Mouse (Mus musculus) liver (tissue): ENCODE measurements around the gene Cd274.
"Not testable (repeated sequence)": the region's sequence is repeated elsewhere in the genome, so short reads cannot be mapped to it uniquely, and the experiment has no call there.

Source experiments
- DNase-seq: peaks from one replicate; pipeline ENCODE4 v3.0.0-alpha.2; 2020; ENCODE audit warnings: mixed read lengths

Cd274 gene

DNA sequence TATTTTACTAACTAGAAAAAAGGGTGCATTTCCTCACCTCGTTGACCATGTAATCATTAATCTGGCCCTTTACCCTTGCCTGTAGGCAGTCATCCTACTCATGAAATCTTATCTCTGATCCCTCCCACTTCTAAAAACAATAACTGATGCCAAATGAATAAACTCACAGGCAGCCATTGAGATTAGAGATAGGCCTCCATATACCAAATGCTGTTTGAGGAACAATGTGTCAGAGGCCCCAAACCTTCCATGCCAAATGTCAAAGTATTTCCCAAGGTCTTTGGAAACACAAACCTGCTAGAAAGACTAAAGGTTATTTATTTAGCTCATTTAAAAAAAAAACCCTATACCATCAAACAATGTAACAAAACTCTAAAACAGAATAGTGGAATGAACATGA, 29.1 kb downstream of the Cd274 start:
- no peak for DNase-seq

DNA sequence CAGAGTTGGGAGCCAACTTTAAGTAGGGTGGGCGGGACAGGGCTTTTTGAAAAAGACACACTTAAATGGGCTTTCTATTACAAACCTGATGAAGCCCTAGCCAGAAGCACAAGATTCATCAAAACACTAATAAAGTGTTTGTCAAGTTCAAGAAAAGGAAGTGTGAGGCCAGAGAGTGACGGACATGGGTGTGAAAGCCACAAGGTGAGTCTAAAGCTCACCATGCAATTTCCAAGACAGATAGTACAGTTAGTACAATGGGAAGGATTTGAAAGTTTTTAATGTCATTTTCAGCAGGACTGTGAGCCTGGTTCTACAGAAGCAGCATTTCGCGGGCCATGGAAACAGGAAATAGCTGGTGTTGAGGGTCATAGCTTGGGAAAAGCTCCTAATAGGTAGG, 32.5 kb downstream of the Cd274 start:
- DNase-seq: no peak

DNA sequence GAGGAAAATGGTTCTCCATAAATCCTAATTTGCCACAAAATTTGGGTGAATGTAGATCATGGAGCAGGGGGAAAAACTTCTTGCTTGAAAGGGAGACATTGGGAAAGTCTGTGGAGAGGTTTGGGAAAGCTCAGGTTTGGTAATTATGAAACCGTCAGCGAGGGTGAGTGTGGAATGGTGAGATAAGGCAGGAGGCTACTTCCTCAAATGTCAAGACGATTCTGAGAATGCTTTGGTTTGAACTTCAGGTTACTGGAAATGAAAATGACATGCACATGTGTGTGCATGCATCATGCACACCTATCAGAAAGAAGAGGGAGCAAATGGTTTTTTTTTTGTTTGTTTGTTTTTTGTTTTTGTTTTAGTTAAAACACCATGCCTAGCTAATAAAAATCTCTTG, 33.2 kb downstream of the Cd274 start:
- no peak for DNase-seq

DNA sequence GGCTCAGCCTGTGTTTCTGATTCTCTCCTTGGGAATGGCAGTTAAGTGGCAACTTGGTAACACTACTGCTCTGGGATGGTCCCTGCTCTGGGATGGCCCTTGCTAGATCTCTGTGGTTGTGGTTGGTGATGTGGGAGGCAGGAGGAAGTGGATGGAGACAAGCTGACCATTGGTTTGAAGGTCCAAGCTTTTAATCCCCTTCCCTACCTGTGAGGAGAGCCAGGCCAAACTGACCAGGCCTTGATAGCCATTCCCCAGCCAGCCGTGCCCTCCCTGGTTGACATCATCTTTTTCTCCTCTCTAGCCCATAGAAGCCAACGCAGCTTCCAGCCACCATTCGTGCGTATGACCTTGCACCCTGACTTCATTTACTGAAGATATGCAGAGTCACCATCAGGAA, 35.4 kb downstream of the Cd274 start:
- no peak for DNase-seq

DNA sequence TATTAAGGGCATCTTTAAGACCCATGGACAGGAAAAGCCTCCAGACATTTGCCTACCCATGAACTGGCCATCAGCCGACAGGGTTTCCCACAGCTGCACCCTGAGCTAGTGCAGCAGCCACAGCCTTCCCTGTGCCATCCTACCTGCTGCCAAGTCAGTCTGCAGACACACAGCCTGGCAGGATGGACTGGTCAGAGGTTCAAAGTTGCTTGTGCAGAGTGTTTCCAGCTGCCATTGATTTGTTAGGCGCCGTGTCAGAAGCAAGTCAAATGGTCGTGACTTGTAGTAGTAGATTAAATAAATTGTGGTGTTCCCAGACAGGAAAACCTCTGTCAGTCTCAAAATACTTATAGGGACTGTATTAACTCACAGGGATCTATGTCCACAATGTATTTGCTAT, 36.0 kb downstream of the Cd274 start:
- no peak for DNase-seq

DNA sequence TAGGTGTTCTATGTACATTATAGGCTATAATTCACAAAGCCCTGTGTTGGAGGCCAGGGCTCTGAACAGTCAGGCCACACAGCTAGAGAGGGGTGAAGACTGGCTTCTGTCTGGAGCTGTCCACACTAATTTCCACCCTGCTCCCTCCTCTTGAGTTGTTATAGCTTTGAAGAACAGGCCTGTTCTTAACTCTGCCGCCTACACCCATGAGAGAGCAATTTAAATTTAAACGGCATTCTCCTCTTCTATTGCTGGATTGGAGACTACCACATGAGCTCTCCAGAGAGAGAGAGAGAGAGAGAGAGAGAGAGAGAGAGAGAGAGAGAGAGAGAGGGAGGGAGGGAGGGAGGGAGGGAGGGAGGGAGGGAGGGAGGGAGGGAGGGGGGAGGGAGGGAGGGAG, 38.1 kb downstream of the Cd274 start:
- DNase-seq: no peak

DNA sequence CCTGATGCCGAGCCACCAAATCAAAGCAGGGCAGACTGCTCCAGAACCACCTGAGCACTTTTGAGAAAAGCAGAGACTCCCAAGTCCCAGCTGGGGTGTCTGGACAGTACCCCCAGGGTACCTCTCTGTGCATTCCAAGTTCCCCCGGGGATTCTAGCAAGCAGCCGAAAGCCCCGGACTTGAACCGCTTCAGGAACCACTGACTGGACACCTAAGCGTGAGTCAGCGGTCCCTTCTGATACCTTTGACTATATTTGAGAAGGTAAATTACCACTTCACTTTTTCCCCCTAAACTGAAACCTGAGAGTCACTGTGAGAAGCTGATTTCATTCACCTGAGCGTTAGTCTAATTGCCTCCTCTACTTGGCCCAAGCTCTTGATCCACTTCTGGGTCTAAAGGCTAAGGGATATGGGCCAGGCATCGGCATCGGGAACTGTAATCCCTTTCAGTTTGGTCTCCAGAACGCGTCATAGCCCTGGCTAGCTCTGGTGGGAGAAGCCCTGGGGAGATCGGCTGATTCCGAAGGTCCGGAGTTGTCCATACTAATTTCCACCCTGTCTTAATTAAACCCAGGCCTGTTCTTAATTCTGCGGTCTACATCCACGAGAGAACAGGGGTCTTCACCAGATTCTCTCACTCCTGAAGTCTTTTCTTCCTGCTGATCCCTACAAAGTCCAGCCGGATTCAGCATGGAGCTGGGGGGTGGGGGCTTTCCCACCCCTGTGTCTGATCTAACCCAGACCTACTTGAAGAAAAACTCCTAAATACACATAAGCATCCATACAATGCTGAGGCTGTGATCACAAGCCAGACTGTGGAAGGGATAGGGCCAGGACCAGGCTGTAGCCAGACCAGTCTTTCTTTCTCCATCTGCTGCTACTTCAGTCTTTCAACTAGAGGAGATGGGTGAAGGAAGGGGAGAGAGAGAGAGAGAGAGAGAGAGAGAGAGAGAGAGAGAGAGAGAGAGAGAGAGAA, 39.1 kb downstream of the Cd274 start:
- no peak for DNase-seq

DNA sequence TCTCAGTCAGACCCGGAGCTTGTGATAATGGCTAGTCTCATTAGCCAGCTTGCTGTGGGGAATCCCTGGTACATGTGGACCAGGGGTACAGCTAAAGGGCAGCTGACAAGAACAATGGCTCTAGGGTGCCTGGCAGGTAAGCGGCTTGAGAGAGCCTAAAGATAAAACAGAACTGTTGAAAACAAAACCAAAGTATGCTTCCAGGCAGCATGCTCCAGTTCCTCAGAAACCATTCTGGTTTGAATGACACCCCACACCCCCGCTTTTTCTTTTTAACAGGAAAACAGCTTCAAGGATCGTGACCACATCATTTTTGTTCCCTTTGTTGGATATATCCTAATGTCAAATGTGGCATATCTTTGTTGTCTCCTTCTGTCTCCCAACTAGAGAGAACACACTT, 43.4 kb downstream of the Cd274 start, which contains the start of gene Pdcd1lg2:
Gene Pdcd1lg2 (plus strand): TSS at position 301 of the 400 bp plus-strand sequence.
- DNase-seq: no peak

DNA sequence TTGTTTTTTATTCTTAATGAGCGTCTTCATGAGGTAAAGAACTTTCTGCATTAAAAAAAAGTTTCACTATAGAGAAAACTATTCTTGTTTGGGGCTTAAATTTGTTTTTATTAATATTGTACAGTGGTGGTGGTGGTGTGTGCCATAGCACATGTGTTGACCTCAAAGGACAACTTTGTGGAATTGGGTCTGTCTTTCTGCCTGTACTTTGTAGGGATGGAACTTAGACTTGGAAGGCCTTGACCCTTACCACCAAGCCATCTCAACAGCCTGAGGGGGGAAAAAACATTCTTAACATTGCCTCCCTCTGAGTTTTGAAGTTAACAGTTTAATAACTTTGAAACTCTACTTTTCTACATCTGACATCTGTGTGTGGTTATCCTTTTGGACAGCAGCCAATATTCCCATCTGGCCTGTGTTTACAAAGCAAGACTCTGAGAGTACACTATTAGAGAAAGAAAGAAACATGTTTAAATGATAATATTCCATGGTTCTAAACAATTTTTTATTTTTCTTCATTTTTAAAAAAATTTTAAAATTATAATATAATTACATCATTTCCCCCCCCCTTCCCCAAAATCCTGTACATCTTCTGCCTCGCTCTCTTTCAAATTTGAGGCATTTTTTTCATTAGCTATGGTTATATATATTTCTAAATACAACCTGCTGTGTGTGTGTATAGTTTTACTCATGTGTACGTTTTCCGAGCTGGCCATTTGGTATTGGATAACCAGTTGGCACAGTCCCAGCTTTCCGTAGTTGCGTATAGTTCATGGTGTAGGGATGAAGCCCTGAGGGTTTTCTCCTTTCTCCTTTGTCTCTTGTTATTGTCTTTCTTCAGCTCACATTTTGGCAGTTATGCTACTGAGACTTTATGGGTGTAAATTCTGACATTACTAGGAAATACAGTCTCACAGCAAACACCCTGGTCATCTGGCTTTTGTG, 45.5 kb downstream of the Cd274 start:
- no peak for DNase-seq

DNA sequence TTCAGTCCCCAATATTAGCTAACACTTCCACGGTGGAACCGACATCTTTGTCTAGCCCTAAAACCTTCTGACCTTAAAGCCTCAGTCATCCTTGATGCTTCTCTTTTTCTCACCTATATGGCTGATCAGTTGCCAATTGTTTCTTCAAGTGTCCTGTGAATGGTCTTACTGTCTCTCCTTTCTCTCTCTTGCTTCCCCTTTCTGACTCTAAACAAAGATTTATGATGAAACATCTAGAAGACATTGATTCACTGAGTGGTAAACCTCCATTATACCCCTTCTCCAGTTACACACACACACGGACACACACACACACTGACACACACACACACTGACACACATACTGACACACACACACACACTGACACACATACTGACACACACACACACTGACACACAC, 47.3 kb downstream of the Cd274 start:
- DNase-seq: no peak

DNA sequence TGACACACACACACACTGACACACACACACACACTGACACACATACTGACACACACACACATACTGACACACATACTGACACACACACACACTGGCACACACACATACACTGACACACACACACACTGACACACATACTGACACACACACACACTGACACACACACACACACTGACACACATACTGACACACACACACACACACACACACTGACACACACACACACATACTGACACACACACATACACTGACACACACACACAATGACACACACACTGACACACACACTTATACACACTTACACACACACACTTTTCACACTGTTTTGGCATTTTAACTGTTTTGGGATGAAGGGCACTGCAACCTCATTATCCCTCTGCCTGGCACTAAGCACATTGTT, 47.7 kb downstream of the Cd274 start:
- DNase-seq: not testable (repeated sequence)

DNA sequence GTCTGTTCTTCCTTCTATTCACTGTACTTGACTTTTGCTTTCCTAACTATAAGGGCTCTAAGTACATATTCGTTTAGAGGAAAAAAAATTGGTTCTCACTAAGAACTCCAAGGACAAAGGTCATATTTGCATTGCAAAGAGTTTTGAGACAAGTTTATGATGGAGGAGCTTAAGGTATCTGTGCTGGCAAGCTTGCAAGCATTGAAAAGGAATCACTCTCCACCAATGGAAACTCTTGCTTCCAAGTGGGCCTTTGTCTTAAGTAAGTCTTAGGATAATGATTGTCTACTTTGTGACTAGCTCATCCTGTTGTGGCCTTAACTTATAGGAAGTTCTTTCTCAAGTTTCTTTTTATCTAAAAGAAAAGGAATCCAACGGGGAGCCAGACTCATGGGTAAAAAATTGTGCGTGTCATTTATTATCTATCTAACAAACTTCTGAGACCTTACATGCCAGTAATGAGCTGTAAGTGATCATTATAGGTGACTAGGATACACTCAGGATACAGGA, 49.2 kb downstream of the Cd274 start:
- no peak for DNase-seq

DNA sequence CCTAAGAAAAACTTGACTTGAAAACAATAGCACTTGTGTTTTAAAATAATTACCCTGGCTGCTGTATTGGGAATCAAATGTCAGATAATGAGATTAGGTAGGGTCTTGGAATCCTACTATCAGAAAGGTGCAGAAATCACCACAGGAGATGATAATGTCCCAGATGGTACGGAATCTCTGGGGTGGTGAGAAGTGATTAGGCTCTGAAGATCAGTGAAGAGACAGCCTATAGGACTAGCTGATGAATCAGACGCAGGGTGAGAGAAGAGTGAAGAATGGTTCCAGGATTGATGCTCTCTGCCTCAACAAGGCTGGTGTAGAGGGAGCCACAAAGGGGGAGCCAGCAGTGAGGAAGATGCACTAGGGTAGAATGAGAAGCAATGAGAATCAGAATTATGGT, 49.9 kb downstream of the Cd274 start:
- DNase-seq: no peak

DNA sequence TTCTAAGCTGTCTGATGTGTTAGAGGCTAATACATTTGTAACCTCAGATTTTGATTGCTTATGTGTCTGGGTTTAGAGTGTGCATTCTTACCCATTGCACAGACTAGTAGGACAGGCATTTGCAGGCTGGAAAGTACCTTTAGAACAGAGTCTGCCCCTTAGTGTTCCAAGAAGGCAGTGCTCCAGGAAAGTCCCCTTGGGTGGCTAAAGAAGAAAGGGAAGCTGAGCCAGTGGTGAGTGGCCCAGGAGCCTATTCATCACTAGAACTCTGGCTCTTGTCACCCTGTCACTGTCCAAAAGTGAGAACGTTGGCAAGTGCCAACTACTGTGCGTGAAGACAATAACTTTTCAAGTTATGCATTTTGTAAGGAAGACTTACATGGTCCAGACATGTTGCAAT, 50.6 kb downstream of the Cd274 start:
- DNase-seq: no peak

DNA sequence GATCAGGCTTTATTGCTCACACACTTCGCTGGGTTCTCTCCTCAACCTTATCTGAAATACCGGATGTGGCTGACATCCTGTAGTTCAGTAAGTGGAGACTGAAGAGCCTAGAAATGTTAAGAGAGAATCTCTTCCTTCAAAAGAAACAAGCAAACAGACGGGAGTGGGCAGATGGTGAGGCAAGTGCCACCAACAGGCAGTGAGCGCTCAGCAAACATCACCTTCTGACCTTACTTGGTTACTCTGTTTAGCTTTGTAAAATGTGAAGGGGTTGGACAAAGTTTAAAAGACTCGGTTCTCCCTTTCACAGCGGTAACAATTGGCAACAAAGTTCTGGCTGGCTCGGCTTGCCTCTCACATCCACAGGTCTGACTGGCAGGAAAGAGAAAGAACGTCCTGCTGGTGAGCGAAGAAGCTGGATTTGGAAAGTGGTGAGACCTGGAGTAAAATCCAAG, 51.4 kb downstream of the Cd274 start:
- peak; percentile 27 for DNase-seq

DNA sequence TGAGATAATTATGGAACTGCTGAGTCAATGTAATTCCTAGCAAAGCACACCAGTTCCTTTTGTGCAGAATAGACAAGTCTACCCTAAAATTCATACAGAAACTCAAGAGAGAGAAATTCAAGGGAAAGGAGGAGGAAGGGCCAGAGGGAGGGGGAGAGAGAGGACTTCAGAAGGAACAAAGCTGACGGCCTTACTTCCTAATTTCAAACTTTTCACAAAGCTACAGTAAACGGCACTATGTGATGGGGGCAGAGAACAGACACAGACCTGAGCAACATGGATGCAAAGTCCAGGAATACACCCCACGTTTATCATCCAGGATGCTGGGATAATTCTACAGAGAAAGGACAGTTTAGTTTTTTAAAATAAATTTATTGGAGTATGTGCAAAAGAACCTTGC, 52.3 kb downstream of the Cd274 start:
- no peak for DNase-seq

DNA sequence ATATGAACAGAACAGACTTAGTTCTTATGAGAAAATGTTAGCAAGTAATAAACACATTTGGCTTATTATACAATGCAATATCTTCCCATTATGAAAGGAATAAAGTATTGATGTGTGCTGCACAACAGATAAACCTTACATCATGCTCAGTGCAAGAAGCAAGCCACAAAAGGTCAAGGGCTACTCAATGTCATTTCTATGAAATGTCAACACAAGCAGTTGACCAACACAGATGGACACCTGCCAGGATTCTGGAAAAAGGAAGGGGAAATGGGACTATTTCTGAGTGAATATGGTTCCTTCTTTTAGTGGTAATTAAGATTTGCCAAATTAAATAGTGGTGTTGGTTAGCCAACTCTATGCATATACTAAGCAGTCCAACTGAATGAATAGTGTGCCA, 52.7 kb downstream of the Cd274 start:
- no peak for DNase-seq

DNA sequence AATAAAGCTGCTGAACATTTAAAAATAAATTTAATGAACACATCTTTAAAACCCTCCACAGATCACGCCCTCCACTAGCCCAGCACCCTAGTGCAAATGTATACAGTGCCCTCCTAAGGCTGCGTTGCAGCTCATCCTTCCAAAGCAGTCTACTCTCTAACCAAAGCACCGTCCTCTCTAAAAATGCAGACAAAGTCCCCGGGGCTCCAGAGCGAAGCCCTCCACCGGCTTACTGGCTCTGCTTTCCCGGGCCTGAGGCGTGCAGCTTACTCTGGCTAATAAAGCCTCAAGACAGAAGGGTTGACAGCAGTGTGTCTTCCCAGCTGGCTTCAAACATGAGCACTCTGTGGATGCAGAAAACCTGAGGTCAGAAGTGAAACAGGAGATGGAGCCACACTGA, 53.1 kb downstream of the Cd274 start:
- DNase-seq: no peak

DNA sequence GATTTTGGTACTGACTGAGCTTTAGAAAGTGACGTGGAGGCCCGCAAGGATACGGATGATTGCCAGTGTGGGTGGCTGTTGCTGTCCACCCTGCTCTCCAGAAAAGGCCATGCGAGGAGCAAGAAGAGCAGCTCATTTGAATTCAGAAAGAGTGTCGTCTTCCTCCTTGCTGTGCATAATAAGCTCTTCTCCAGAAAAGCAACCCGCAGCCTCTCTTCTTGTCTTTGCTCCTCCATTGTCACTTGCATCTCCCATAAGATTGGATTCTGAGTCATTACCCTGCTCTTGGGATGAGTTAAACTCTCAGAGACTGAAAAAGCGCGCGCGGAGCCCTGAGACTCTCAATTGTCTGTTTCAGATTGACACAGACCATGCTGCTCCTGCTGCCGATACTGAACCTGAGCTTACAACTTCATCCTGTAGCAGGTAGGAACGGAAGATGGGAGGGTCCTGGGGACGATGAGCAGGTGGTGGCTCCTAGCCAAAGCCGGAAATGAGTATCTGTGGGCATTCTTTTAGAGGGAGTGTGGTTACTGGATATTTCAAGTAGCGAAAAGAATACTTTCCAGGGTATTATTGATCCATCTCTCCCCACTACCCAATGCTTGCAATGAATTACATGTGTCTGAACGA, 54.9 kb downstream of the Cd274 start:
- no peak for DNase-seq

DNA sequence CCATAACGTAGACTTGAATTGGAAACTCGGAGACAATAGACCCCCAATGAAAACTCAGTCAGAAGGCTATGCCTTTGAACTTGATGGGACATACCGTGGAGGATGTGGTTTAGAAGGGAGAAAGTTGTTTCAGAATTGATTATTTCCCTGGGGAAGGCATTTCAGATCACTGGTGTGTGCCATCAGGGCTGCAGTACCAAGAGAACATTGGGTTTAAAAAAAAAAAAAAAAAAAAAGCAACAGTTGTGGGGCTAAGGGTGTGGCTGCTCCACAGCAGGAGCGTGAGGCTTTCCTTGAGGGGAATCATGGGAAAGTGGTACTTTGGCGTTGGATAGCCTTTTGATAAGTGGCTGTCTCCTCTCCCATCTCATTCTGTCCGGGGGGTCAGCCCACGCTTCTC, 55.5 kb downstream of the Cd274 start:
- DNase-seq: no peak

DNA sequence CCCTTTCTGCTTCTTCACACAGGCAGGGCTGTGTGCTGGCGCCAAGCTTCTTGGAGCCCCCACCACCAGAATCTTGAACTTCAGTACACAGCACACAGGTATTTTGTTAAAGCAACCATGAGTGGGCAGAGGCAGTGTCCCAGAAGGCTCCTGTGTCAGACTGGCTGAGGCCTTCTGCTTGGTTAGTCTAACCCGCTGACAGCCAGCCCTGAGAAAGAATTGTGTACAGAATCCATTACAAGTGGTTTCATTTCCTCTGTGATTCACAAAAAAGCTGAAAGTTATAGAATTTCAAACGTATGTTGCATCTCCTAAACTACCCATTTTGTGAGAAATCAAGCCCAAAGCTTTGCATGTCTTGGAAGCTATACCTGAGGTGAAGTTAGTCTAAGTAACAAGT, 63.3 kb downstream of the Cd274 start:
- no peak for DNase-seq

DNA sequence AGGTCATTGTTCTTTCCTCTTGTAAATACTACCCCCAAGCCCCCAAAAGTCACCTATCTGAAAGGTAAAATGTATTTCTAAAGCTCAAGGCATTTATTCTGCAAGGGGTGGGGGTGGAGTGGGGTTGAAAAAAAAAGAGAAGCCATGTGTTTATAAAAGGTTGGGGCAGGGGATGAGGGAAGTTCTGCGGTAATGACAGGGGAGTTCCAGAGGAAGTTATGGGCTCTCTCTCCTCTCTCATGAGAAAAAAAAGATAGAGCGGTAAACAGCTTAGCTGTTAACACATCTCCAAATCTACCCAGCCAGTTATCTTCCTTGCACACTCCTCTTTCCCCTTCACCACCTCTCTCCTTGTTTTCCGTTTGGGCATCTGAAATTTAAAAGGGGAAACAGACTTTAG, 63.7 kb downstream of the Cd274 start:
- no peak for DNase-seq
